Mouse (Mus musculus): ENCODE data around the gene Itga10. TPM values are rescaled to one million over a fixed set of nuclear protein-coding genes. Genes with fewer than 3 reads are reported as not detected.
"Not testable (repeated sequence)": the region's sequence is repeated elsewhere in the genome, so short reads cannot be mapped to it uniquely, and the experiment has no call there.

Gene Itga10
- total RNA-seq, 2 experiments from 2014 or later = 1.2 to 3.2 TPM

GRCm38 (mm10) chr3:96629729-96630600 lies 15.4 kb upstream of the Itga10 start, which contains the start of gene Rbm8a:
Gene Rbm8a (plus strand): TSS chr3:96629933.
- DNase-seq (ENCODE audit: low spot score in 2 of 2) = peak; percentile 96 to 97
- intact Hi-C loops (cut with DNase I) = loop anchor here (2.0 to 10.0 kb wide), 2 partner anchors 27 to 45 kb away; no protein-coding TSS in a partner anchor

- intact Hi-C loops (cut with DNase I) = loop anchor here (10.0 kb wide), 1 partner anchor 47 kb away; no protein-coding TSS in a partner anchor
- DNase-seq (ENCODE audit: low spot score in 2 of 2) = no peak
Measured at GRCm38 (mm10) chr3:96632058-96632457, 13.3 kb upstream of the Itga10 start.

GRCm38 (mm10) chr3:96634015-96634414 lies 11.4 kb upstream of the Itga10 start:
- intact Hi-C loops (cut with DNase I) = loop anchor here (2.0 to 10.0 kb wide), 2 partner anchors 49 to 83 kb away; no protein-coding TSS in a partner anchor
- no peak for DNase-seq (ENCODE audit: low spot score in 2 of 2)

GRCm38 (mm10) chr3:96634928-96635879 lies 10.2 kb upstream of the Itga10 start, which contains the start of the genes Pex11b and Gm42957:
Gene Pex11b (plus strand): TSS chr3:96635376.
Gene Gm42957 (plus strand): TSS chr3:96635474.
- peak; percentile 93 to 94 for DNase-seq (ENCODE audit: low spot score in 2 of 2)
- intact Hi-C loops (cut with DNase I) = loop anchor here (2.0 to 10.0 kb wide), 2 partner anchors 50 to 84 kb away; no protein-coding TSS in a partner anchor

GRCm38 (mm10) chr3:96635906-96636305 lies 9.5 kb upstream of the Itga10 start:
- intact Hi-C loops (cut with DNase I) = loop anchor here (2.0 to 10.0 kb wide), 2 partner anchors 51 to 85 kb away; no protein-coding TSS in a partner anchor
- no peak for DNase-seq (ENCODE audit: low spot score in 2 of 2)

GRCm38 (mm10) chr3:96636448-96636847 lies 8.9 kb upstream of the Itga10 start:
- no peak for DNase-seq (ENCODE audit: low spot score in 2 of 2)
- intact Hi-C loops (cut with DNase I) = loop anchor here (10.0 kb wide), 1 partner anchor 52 kb away; no protein-coding TSS in a partner anchor

GRCm38 (mm10) chr3:96639219-96639618 lies 6.2 kb upstream of the Itga10 start:
- intact Hi-C loops (cut with DNase I) = loop anchor here (10.0 kb wide), 1 partner anchor 54 kb away; no protein-coding TSS in a partner anchor
- peak; percentile 26 to 35 for DNase-seq (ENCODE audit: low spot score in 2 of 2)

- intact Hi-C loops (cut with DNase I) = no loop called here
- DNase-seq (ENCODE audit: low spot score in 2 of 2) = no peak
Measured at GRCm38 (mm10) chr3:96647365-96647764, 2.0 kb downstream of the Itga10 start.

- DNase-seq (ENCODE audit: low spot score in 2 of 2) = no peak
- intact Hi-C loops (cut with DNase I) = no loop called here
Measured at GRCm38 (mm10) chr3:96660901-96661300, 15.5 kb downstream of the Itga10 start.

GRCm38 (mm10) chr3:96662731-96663316 lies 17.4 kb downstream of the Itga10 start:
- intact Hi-C loops (cut with DNase I) = no loop called here
- DNase-seq (ENCODE audit: low spot score in 2 of 2) = no peak

GRCm38 (mm10) chr3:96663432-96664239 lies 18.3 kb downstream of the Itga10 start:
- DNase-seq (ENCODE audit: low spot score in 2 of 2) = peak; percentile 87 to 88
- intact Hi-C loops (cut with DNase I) = no loop called here

GRCm38 (mm10) chr3:96665732-96666363 lies 20.5 kb downstream of the Itga10 start:
- intact Hi-C loops (cut with DNase I); DNase-seq (ENCODE audit: low spot score in 2 of 2): not testable (repeated sequence)

GRCm38 (mm10) chr3:96666916-96667315 lies 21.5 kb downstream of the Itga10 start:
- intact Hi-C loops (cut with DNase I) = no loop called here

GRCm38 (mm10) chr3:96667316-96667715 lies 21.9 kb downstream of the Itga10 start:
- intact Hi-C loops (cut with DNase I) = no loop called here

More at GRCm38 (mm10) chr3:96666916-96667315, 21.5 kb downstream of the Itga10 start:
- no peak for DNase-seq (ENCODE audit: low spot score in 2 of 2)

GRCm38 (mm10) chr3:96668424-96669067 lies 23.2 kb downstream of the Itga10 start:
- intact Hi-C loops (cut with DNase I) = no loop called here
- no peak for DNase-seq (ENCODE audit: low spot score in 2 of 2)

More at GRCm38 (mm10) chr3:96667316-96667715, 21.9 kb downstream of the Itga10 start:
- DNase-seq (ENCODE audit: low spot score in 2 of 2) = no peak

- intact Hi-C loops (cut with DNase I) = loop anchor here (2.0 kb wide), 1 partner anchor 27 kb away; the partner anchor contains the start of gene Pias3
- DNase-seq (ENCODE audit: low spot score in 2 of 2) = peak; percentile 66 to 67
Measured at GRCm38 (mm10) chr3:96669727-96670468, 24.5 kb downstream of the Itga10 start, which contains the start of gene Ankrd35. Gene Ankrd35 (plus strand): TSS chr3:96670131.
